Mouse (Mus musculus) layer of hippocampus, adult 11-12 months (tissue): ENCODE measurements at regions not wholly inside any gene's neighbourhood (a gene's known extent, or its start where the extent isn't known, plus 50 kb on each side); places are given as distances from the start of the nearest gene placed in this dataset.
"Not testable (repeated sequence)": the region's sequence is repeated elsewhere in the genome, so short reads cannot be mapped to it uniquely, and the experiment has no call there.

Experiments
- DNase-seq: peaks from one replicate; pipeline ENCODE4 v3.0.0; 2022; ENCODE audit warnings: low spot score

- not testable (repeated sequence) for DNase-seq
These were observed 77.5 kb downstream of the Gm15319 start for GRCm38 (mm10) chr8:20285523-20285922.

GRCm38 (mm10) chr8:20284856-20285255 is 78.2 kb downstream of the Gm15319 start:
- not testable (repeated sequence) for DNase-seq

- not testable (repeated sequence) for DNase-seq
These were observed 79.9 kb downstream of the Gm15319 start for GRCm38 (mm10) chr8:20283141-20283540.

- DNase-seq = not testable (repeated sequence)
These were observed 81.7 kb downstream of the Gm15319 start for GRCm38 (mm10) chr8:20281201-20281887.

- not testable (repeated sequence) for DNase-seq
These were observed 85.3 kb downstream of the Gm15319 start for GRCm38 (mm10) chr8:20277701-20278100.

GRCm38 (mm10) chr8:20276661-20277060 is 86.3 kb downstream of the Gm15319 start:
- DNase-seq = not testable (repeated sequence)

GRCm38 (mm10) chr8:20273844-20274243 is 89.2 kb downstream of the Gm15319 start:
- not testable (repeated sequence) for DNase-seq

GRCm38 (mm10) chr8:20267520-20268127 is 95.4 kb downstream of the Gm15319 start:
- peak; percentile 36 for DNase-seq

- peak; percentile 50 for DNase-seq
These were observed 96.2 kb downstream of the Gm15319 start for GRCm38 (mm10) chr8:20266776-20267175.

GRCm38 (mm10) chr8:20264612-20265011 is 98.4 kb downstream of the Gm15319 start:
- not testable (repeated sequence) for DNase-seq

GRCm38 (mm10) chr8:20264106-20264505 is 98.9 kb downstream of the Gm15319 start:
- peak; percentile 43 for DNase-seq

- DNase-seq = peak; percentile 29
These were observed 100.0 kb downstream of the Gm15319 start for GRCm38 (mm10) chr8:20262847-20263570.

- not testable (repeated sequence) for DNase-seq
These were observed 100.8 kb downstream of the Gm15319 start for GRCm38 (mm10) chr8:20262253-20262652.

- DNase-seq = not testable (repeated sequence)
These were observed 101.4 kb downstream of the Gm15319 start for GRCm38 (mm10) chr8:20261452-20262181.

GRCm38 (mm10) chr8:20261007-20261406 is 102.0 kb downstream of the Gm15319 start:
- DNase-seq = peak; percentile 64

- not testable (repeated sequence) for DNase-seq
These were observed 102.8 kb downstream of the Gm15319 start for GRCm38 (mm10) chr8:20260125-20260640.

GRCm38 (mm10) chr8:20259662-20260061 is 103.3 kb downstream of the Gm15319 start:
- not testable (repeated sequence) for DNase-seq
